Mouse (Mus musculus) myocyte (in vitro differentiated cells): ENCODE results near the gene Endog. TPM values are rescaled to one million over a fixed set of nuclear protein-coding genes. Genes with fewer than 3 reads are reported as not detected.
"Not testable (repeated sequence)": the region's sequence is repeated elsewhere in the genome, so short reads cannot be mapped to it uniquely, and the experiment has no call there.

ENCODE experiments used
- H3K27me3 ChIP-seq: one replicate; pipeline ENCODE4 v1.6.1; 2011; ENCODE audit not compliant: control insufficient read depth, insufficient read depth, insufficient read length
- H3K36me3 ChIP-seq: one replicate; pipeline ENCODE4 v1.6.1; 2011; ENCODE audit not compliant: control insufficient read depth, insufficient read depth
- H3K4me2 ChIP-seq: one replicate; pipeline ENCODE4 v1.6.1; 2011; ENCODE audit warnings: low read depth, control low read depth
- H3K4me3 ChIP-seq: one replicate; pipeline ENCODE4 v1.5.1; 2011; ENCODE audit warnings: mild to moderate bottlenecking, control low read depth, moderate library complexity
- H3K79me2 ChIP-seq: one replicate; pipeline ENCODE4 v1.6.1; 2011; ENCODE audit not compliant: control insufficient read depth, insufficient read depth
- H3ac ChIP-seq: one replicate; pipeline ENCODE4 v1.6.1; 2011; ENCODE audit not compliant: control insufficient read depth, insufficient read length
- CEBPB ChIP-seq: IDR thresholded peaks from 2 replicates; pipeline ENCODE4 v1.6.1; 2011; ENCODE audit warnings: mild to moderate bottlenecking, moderate library complexity; ENCODE audit not compliant: poor library complexity, insufficient read depth, severe bottlenecking
- E2F4 ChIP-seq: IDR thresholded peaks from one replicate; pipeline ENCODE4 v1.6.1; 2011; ENCODE audit warnings: mild to moderate bottlenecking, control low read depth, moderate library complexity; ENCODE audit not compliant: insufficient read depth
- MAX ChIP-seq: IDR thresholded peaks from one replicate; pipeline ENCODE4 v1.6.1; 2011; ENCODE audit warnings: low read depth, mild to moderate bottlenecking, control low read depth
- MYOD1 ChIP-seq, 3 experiments: IDR thresholded peaks; one replicate each; pipeline ENCODE4 v1.6.1; 2011; ENCODE audit warnings: control low read depth in 2 of 3, low read depth in 2 of 3, mild to moderate bottlenecking in 2 of 3, moderate library complexity in 1 of 3; ENCODE audit not compliant: insufficient read length in 2 of 3, control insufficient read depth in 1 of 3
- MYOG ChIP-seq, 3 experiments: IDR thresholded peaks; one replicate each; pipeline ENCODE4 v1.6.1; 2011; ENCODE audit warnings: control low read depth in 2 of 3, low read depth in 2 of 3, mild to moderate bottlenecking in 2 of 3; ENCODE audit not compliant: insufficient read length in 2 of 3, control insufficient read depth in 1 of 3, insufficient read depth in 1 of 3
- POLR2A ChIP-seq: IDR thresholded peaks from one replicate; pipeline ENCODE4 v1.6.1; 2011; ENCODE audit warnings: low read depth, mild to moderate bottlenecking, control low read depth, moderate library complexity; ENCODE audit not compliant: insufficient read length
- POLR2AphosphoS2 ChIP-seq: IDR thresholded peaks from one replicate; pipeline ENCODE4 v1.6.1; 2011; ENCODE audit warnings: low read depth, control low read depth; ENCODE audit not compliant: insufficient read length
- REST ChIP-seq: IDR thresholded peaks from one replicate; pipeline ENCODE4 v1.6.1; 2011; ENCODE audit warnings: mild to moderate bottlenecking, control low read depth, moderate library complexity; ENCODE audit not compliant: insufficient read depth, insufficient read length
- SRF ChIP-seq: IDR thresholded peaks from one replicate; pipeline ENCODE4 v1.6.1; 2011; ENCODE audit warnings: low read depth; ENCODE audit not compliant: control insufficient read depth, insufficient read length
- TCF12 ChIP-seq: IDR thresholded peaks from one replicate; pipeline ENCODE4 v1.6.1; 2011; ENCODE audit warnings: mild to moderate bottlenecking, control low read depth; ENCODE audit not compliant: poor library complexity, insufficient read depth, severe bottlenecking
- TCF3 ChIP-seq: IDR thresholded peaks from one replicate; pipeline ENCODE4 v1.6.1; 2011; ENCODE audit warnings: low read depth, control low read depth; ENCODE audit not compliant: insufficient read length
- USF1 ChIP-seq: IDR thresholded peaks from one replicate; pipeline ENCODE4 v1.6.1; 2011; ENCODE audit warnings: low read depth, mild to moderate bottlenecking, control low read depth, moderate library complexity
- polyA plus RNA-seq: library from polyadenylated mRNA; unstranded; fragments of >200 nt; fragmentation: generic; extraction: Trizol; gene quantifications from one replicate; pipeline ENCODE4 v1.2.1, GENCODE M21; 2012; ENCODE audit warnings: missing spikeins

The Endog gene
- polyA plus RNA-seq, 1 experiment, result 17.6 TPM

DNA sequence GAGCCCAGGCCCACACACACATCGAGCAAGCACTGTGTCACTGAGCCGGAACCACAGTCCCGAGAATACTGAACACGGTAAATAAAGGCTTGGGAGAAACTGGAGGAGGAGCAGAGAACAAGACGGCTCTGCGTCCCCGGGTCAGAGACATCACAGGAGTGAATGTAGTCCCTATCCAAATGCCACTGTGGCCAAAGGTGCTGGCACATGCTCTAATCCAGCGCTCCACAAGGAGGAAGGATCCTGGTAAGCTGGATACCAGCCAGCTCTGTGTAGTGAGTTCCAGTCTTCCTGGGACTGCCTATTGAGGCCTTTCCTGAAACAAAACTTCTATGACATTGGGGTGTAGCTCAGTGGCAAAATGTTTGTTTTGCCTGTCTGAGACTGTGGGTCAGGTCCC is 18.7 kb upstream of the Endog start:
- no peak overlapping the region for H3ac ChIP-seq
- H3K4me3 ChIP-seq, result no peak overlapping the region
- H3K4me2 ChIP-seq, result no peak overlapping the region
- no peak for TF ChIP-seq MAX
- TF ChIP-seq SRF, result no peak
- no peak for TF ChIP-seq MYOG (IDR thresholded peaks at IDR 0.05; ENCODE audit: control insufficient read depth in 1 of 3, insufficient read depth in 1 of 3, insufficient read length in 2 of 3, low read depth in 2 of 3)
- no peak for TF ChIP-seq REST
- no peak for TF ChIP-seq MYOD1 (IDR thresholded peaks at IDR 0.05; ENCODE audit: control insufficient read depth in 1 of 3, insufficient read length in 2 of 3, low read depth in 2 of 3)
- TF ChIP-seq TCF3, result no peak
- H3K79me2 ChIP-seq, result no peaks in the 10 kb centered on the region
- H3K27me3 ChIP-seq, result no peaks in the 10 kb centered on the region
- no peaks in the 10 kb centered on the region for H3K36me3 ChIP-seq

DNA sequence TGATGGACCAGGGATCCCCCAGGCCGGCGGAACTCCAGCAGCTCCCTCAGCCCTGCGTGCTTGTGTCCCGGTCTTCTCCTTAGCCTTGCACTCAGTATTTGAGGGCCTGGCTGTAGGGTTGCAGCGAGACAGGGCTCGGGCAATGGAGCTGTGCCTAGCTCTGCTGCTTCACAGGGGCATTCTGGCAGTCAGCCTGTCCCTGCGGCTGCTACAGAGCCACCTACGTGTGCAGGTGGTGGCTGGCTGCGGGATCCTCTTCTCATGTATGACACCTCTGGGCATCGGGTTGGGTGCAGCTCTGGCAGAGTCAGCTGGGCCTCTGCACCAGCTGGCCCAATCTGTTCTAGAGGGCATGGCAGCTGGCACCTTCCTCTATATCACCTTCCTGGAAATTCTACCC is 11.4 kb upstream of the Endog start:
- H3K27me3 ChIP-seq, H3K36me3 ChIP-seq, H3ac ChIP-seq, H3K4me3 ChIP-seq, H3K79me2 ChIP-seq, H3K4me2 ChIP-seq: not testable (repeated sequence)

DNA sequence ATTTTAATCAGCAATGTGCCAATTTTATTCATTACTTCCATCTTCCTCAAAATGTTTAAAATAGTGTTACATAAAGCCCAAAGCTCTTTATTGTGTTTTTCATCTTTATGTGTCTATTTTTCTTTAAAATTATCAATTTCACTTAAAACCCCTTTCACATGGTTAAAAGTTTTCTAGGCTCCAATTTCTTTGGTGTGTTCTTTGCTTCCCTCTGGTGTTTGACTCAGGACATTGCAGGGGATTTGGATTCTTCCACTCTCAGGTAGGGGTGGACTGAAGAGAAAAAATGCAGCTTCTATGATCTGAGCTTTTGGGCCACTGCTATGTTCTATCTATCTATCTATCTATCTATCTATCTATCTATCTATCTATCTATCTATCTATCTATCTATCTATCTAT is 9.5 kb upstream of the Endog start:
- H3K79me2 ChIP-seq, result no peaks in the 10 kb centered on the region
- H3K27me3 ChIP-seq, result no peaks in the 10 kb centered on the region
- TF ChIP-seq TCF12 (no peak), POLR2A (no peak), MAX (no peak), MYOG (IDR thresholded peaks at IDR 0.05; ENCODE audit: control insufficient read depth in 1 of 3, insufficient read depth in 1 of 3, insufficient read length in 2 of 3, low read depth in 2 of 3) (no peak), REST (no peak), MYOD1 (IDR thresholded peaks at IDR 0.05; ENCODE audit: control insufficient read depth in 1 of 3, insufficient read length in 2 of 3, low read depth in 2 of 3) (no peak)
- H3K4me3 ChIP-seq, result no peak overlapping the region
- H3K36me3 ChIP-seq, result no peaks in the 10 kb centered on the region
- H3K4me2 ChIP-seq, result no peak overlapping the region
- no peak overlapping the region for H3ac ChIP-seq

DNA sequence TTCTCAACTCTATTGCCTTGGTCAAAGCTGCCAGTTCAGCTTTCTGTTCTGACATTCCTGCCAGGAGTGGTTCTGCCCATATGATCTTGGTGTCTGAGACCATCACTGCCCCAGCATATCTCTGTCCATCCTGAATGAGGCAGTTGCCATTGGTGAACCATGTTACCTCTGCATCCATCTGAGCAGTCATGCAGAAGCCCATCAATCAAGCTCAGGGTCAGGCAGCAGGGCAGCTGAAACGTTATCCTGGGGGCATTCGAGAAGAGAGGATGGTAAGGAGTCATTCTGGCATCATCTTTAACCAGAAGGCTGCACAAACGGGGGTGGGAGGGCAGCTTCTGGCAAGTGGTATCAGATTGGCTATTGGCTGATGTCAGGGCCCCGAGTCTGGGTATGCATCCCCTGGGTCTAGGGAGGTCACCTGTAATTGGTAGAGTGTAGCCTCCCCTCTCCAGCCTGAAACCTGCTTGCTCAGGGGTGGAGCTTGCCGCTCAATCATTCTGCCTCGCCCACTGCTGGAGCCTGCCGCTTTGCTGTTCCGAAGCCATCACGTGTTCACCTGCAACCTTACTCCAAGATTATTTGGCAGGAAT is 6.9 kb upstream of the Endog start:
- Histone ChIP-seq H3K27me3 (no peaks in the 10 kb centered on the region), H3K36me3 (no peaks in the 10 kb centered on the region), H3K79me2 (no peaks in the 10 kb centered on the region), H3K4me2 (no peak overlapping the region), H3K4me3 (no peak overlapping the region), H3ac (no peak overlapping the region)
- TF ChIP-seq MYOG (IDR thresholded peaks at IDR 0.05; ENCODE audit: control insufficient read depth in 1 of 3, insufficient read depth in 1 of 3, insufficient read length in 2 of 3, low read depth in 2 of 3) (no peak), TCF12 (no peak), SRF (no peak), E2F4 (no peak), MYOD1 (IDR thresholded peaks at IDR 0.05; ENCODE audit: control insufficient read depth in 1 of 3, insufficient read length in 2 of 3, low read depth in 2 of 3) (no peak), MAX (no peak), REST (no peak), POLR2AphosphoS2 (no peak), POLR2A (no peak), TCF3 (no peak), USF1 (no peak), CEBPB (no peak)

DNA sequence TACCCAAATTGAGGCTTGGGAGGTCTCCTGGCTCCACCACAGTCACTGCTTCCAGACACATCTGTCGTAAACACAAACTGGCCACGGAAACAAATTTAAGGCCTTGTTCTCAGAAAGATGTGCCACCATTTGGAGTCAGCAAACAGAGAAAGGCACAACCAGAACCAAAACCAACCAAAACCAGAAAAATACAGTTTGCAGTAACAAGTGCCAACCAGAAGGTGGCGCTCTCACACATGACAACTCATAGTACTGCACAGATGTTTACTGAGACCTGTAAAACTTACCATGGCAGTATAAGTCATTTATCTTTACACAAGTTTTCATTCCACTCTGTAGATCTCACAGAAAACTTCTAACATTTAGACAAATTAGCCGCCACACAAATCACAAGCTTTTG is 4.6 kb upstream of the Endog start:
- H3K4me3 ChIP-seq, result no peak overlapping the region
- no peaks in the 10 kb centered on the region for H3K36me3 ChIP-seq
- H3K79me2 ChIP-seq, result no peaks in the 10 kb centered on the region
- H3K4me2 ChIP-seq, result no peak overlapping the region
- H3K27me3 ChIP-seq, result no peaks in the 10 kb centered on the region
- no peak for TF ChIP-seq REST
- TF ChIP-seq MAX, result no peak
- no peak for TF ChIP-seq TCF12
- TF ChIP-seq CEBPB, result no peak
- TF ChIP-seq SRF, result no peak
- no peak for TF ChIP-seq MYOD1 (IDR thresholded peaks at IDR 0.05; ENCODE audit: control insufficient read depth in 1 of 3, insufficient read length in 2 of 3, low read depth in 2 of 3)
- no peak for TF ChIP-seq USF1
- no peak for TF ChIP-seq POLR2AphosphoS2
- TF ChIP-seq MYOG (IDR thresholded peaks at IDR 0.05; ENCODE audit: control insufficient read depth in 1 of 3, insufficient read depth in 1 of 3, insufficient read length in 2 of 3, low read depth in 2 of 3), result no peak
- TF ChIP-seq POLR2A, result no peak
- TF ChIP-seq E2F4, result no peak
- no peak for TF ChIP-seq TCF3
- H3ac ChIP-seq, result no peak overlapping the region
